Mouse (Mus musculus) lung, postnatal 0 days (tissue): ENCODE measurements at regions not wholly inside any gene's neighbourhood (a gene's known extent, or its start where the extent isn't known, plus 50 kb on each side); places are given as distances from the start of the nearest gene placed in this dataset.

ENCODE experiments used
- ATAC-seq: fragments of 200-750 bp; cut with Nextera tagmentation; 2 replicates; pipeline ENCODE4 v1.8.0; 2017; ENCODE audit warnings: moderate library complexity
- DNase-seq: peaks from one replicate; pipeline ENCODE4 v3.0.0-alpha.2; 2016; ENCODE audit warnings: low spot score
- H3K27ac ChIP-seq: fragments of 300-500 bp; sonication (generic); 2 replicates; pipeline ENCODE4 v1.5.1; 2014; ENCODE audit warnings: antibody characterized with exemption, mild to moderate bottlenecking, low read length, mixed read lengths
- H3K27me3 ChIP-seq: fragments of 300-500 bp; sonication (generic); replicated peaks from 2 replicates; pipeline ENCODE4 v1.6.1; 2014; ENCODE audit warnings: low read length, mixed read lengths; ENCODE audit not compliant: insufficient read depth
- H3K36me3 ChIP-seq: fragments of 300-500 bp; sonication (generic); 2 replicates; pipeline ENCODE4 v1.6.1; 2014; ENCODE audit warnings: low read length, mixed read lengths; ENCODE audit not compliant: insufficient read depth
- H3K4me1 ChIP-seq: fragments of 300-500 bp; sonication (generic); 2 replicates; pipeline ENCODE4 v1.6.1; 2014; ENCODE audit warnings: antibody characterized with exemption, low read depth, low read length, mixed read lengths; ENCODE audit not compliant: insufficient read depth
- H3K4me2 ChIP-seq: fragments of 300-500 bp; sonication (generic); replicated peaks from 2 replicates; pipeline ENCODE4 v1.6.1; 2014; ENCODE audit warnings: low read depth, mild to moderate bottlenecking, low read length, moderate library complexity, mixed read lengths
- H3K4me3 ChIP-seq: fragments of 300-500 bp; sonication (generic); 2 replicates; pipeline ENCODE4 v1.5.1; 2014; ENCODE audit warnings: low read depth, low read length
- H3K9ac ChIP-seq: fragments of 300-500 bp; sonication (generic); replicated peaks from 2 replicates; pipeline ENCODE4 v1.6.1; 2014; ENCODE audit warnings: low read depth, mild to moderate bottlenecking
- H3K9me3 ChIP-seq: fragments of 300-500 bp; sonication (generic); 2 replicates; pipeline ENCODE4 v1.6.1; 2016; ENCODE audit warnings: low read length, mixed read lengths
- CTCF ChIP-seq: IDR thresholded peaks from 2 replicates; pipeline ENCODE4 v1.5.1; 2016; ENCODE audit warnings: antibody characterized with exemption, mild to moderate bottlenecking
- EP300 ChIP-seq: IDR thresholded peaks from 2 replicates; pipeline ENCODE4 v1.6.1; 2016; ENCODE audit warnings: antibody characterized with exemption, mild to moderate bottlenecking, control low read depth
- WGBS: fragments of 180-500 bp; shearing (Covaris S2); extraction: QIAGEN DNeasy Blood & Tissue Kit; methylation state at CpG from one replicate; pipeline ENCODE4 v1.1.7; 2014; 5-methylcytosine and 5-hydroxymethylcytosine counted together

GRCm38 (mm10) chr16:87295727-87296126, 58.3 kb upstream of the N6amt1 start:
- Histone ChIP-seq H3K4me2 (no peak overlapping the region), H3K4me3 (no peak overlapping the region), H3K27me3 (no peaks in the 10 kb centered on the region), H3K36me3 (no peaks in the 10 kb centered on the region), H3K27ac (no peak overlapping the region), H3K9ac (no peak overlapping the region), H3K4me1 (no peaks in the 10 kb centered on the region), H3K9me3 (no peaks in the 10 kb centered on the region)
- TF ChIP-seq CTCF (no peak), EP300 (no peak)
- WGBS: 76% methylated on average over 5 of the region's 5 CpGs
- no peak for DNase-seq
- no peak for ATAC-seq

DNA sequence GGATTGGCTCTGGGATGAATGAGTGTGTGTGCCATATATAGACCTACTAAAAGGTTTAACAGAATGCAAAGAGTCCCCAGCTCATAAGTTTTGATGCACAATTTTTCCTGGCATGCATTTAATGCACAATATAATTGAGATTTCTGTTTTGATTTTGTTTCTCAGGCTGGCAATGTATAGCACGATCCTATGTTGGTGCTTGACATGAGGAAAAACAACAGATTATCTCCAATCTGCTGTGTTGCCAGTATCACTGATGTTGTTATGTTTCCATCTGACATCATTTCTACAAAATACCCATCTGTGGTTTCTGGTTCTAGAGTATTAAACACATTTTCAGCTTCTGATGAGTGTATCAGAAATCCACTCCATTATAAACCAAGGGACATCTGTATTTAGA, 61.2 kb upstream of the N6amt1 start:
- Histone ChIP-seq H3K27ac (no peak overlapping the region), H3K9me3 (no peaks in the 10 kb centered on the region), H3K27me3 (no peaks in the 10 kb centered on the region), H3K36me3 (no peaks in the 10 kb centered on the region), H3K9ac (no peak overlapping the region), H3K4me2 (no peak overlapping the region), H3K4me3 (no peak overlapping the region), H3K4me1 (no peaks in the 10 kb centered on the region)
- 83% methylated on average over 1 of the region's 1 CpGs for WGBS
- TF ChIP-seq EP300 (no peak), CTCF (no peak)
- no peak for ATAC-seq
- no peak for DNase-seq

DNA sequence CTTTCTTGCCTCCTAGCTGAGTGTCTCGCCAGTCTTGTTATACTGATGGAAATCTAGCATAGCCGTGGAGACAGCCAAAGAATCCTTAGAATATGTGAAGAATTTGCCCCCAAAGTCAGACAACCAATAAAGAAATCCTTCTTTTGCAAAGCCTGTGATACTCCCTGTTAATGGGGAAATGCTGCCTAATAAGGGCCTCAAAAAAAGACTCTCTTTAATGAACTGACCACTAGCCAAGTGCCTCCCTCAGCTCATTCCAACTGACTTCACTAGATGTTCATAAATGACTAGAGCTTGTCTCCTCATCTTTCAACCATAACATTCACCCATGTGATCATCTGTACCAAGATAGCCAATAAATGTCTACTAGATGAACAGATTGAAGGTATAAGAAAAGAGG, 62.3 kb upstream of the N6amt1 start:
- Histone ChIP-seq H3K9ac (no peak overlapping the region), H3K36me3 (no peaks in the 10 kb centered on the region), H3K4me2 (no peak overlapping the region), H3K27ac (no peak overlapping the region), H3K4me3 (no peak overlapping the region), H3K27me3 (no peaks in the 10 kb centered on the region), H3K9me3 (no peaks in the 10 kb centered on the region), H3K4me1 (no peaks in the 10 kb centered on the region)
- TF ChIP-seq EP300 (no peak), CTCF (no peak)
- WGBS: 60% methylated on average over 2 of the region's 2 CpGs
- DNase-seq (peak; percentile 51), ATAC-seq (peak; percentile 52)

- Histone ChIP-seq H3K4me2 (no peak overlapping the region), H3K9ac (no peak overlapping the region), H3K36me3 (no peaks in the 10 kb centered on the region), H3K27me3 (no peaks in the 10 kb centered on the region), H3K9me3 (no peaks in the 10 kb centered on the region), H3K27ac (no peak overlapping the region), H3K4me3 (no peak overlapping the region), H3K4me1 (no peaks in the 10 kb centered on the region)
- ATAC-seq (no peak), DNase-seq (no peak)
- 65% methylated on average over 2 of the region's 2 CpGs for WGBS
- TF ChIP-seq CTCF: no peak
- no peak for TF ChIP-seq EP300
These were observed 68.3 kb upstream of the N6amt1 start for GRCm38 (mm10) chr16:87285639-87286038.

GRCm38 (mm10) chr16:87284835-87285510, 69.0 kb upstream of the N6amt1 start:
- Histone ChIP-seq H3K4me2 (no peak overlapping the region), H3K9me3 (no peaks in the 10 kb centered on the region), H3K9ac (no peak overlapping the region), H3K27me3 (no peaks in the 10 kb centered on the region), H3K36me3 (no peaks in the 10 kb centered on the region), H3K27ac (no peak overlapping the region), H3K4me1 (no peaks in the 10 kb centered on the region), H3K4me3 (no peak overlapping the region)
- WGBS: 52% methylated on average over 7 of the region's 7 CpGs
- TF ChIP-seq EP300: no peak
- TF ChIP-seq CTCF: peak; percentile 72
- DNase-seq: peak; percentile 54
- peak; percentile 49 for ATAC-seq

- no peaks in the 10 kb centered on the region for H3K27me3 ChIP-seq
- no peak overlapping the region for H3K4me2 ChIP-seq
- TF ChIP-seq CTCF (no peak), EP300 (no peak)
- no peak overlapping the region for H3K9ac ChIP-seq
- DNase-seq: no peak
- no peak overlapping the region for H3K27ac ChIP-seq
- H3K9me3 ChIP-seq: no peaks in the 10 kb centered on the region
- WGBS: 72% methylated on average over 1 of the region's 1 CpGs
- no peak overlapping the region for H3K4me3 ChIP-seq
- H3K4me1 ChIP-seq: no peaks in the 10 kb centered on the region
- ATAC-seq: no peak
- H3K36me3 ChIP-seq: no peaks in the 10 kb centered on the region
These were observed 75.5 kb upstream of the N6amt1 start for GRCm38 (mm10) chr16:87278518-87278917.

DNA sequence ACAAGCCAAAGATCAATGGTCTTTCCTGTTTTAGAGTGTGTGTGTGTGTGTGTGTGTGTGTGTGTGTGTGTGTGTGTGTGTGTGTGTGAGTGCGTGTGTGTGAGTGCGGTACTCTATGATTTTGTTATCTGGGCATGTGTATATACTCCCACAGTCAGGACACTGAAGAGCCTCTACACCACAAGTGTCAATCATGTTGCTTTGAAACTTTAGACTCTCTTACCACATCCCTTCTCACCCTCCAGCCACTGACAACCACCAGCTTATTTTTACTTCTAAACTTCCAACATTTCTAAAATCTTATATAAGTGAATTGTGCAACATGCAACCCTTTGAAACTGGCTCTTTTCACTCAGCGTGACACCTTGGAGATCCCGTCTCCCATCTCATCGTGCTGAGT, 81.6 kb upstream of the N6amt1 start:
- H3K9ac ChIP-seq: no peak overlapping the region
- TF ChIP-seq CTCF (no peak), EP300 (no peak)
- H3K4me1 ChIP-seq: no peaks in the 10 kb centered on the region
- H3K4me3 ChIP-seq: no peak overlapping the region
- H3K9me3 ChIP-seq: no peaks in the 10 kb centered on the region
- no peak for ATAC-seq
- no peak for DNase-seq
- H3K36me3 ChIP-seq: no peaks in the 10 kb centered on the region
- WGBS: 89% methylated on average over 5 of the region's 5 CpGs
- no peak overlapping the region for H3K27ac ChIP-seq
- no peaks in the 10 kb centered on the region for H3K27me3 ChIP-seq
- H3K4me2 ChIP-seq: no peak overlapping the region
